Comparison of ENCODE assay signal across 8 mouse cellular contexts in the genomic region with DNA sequence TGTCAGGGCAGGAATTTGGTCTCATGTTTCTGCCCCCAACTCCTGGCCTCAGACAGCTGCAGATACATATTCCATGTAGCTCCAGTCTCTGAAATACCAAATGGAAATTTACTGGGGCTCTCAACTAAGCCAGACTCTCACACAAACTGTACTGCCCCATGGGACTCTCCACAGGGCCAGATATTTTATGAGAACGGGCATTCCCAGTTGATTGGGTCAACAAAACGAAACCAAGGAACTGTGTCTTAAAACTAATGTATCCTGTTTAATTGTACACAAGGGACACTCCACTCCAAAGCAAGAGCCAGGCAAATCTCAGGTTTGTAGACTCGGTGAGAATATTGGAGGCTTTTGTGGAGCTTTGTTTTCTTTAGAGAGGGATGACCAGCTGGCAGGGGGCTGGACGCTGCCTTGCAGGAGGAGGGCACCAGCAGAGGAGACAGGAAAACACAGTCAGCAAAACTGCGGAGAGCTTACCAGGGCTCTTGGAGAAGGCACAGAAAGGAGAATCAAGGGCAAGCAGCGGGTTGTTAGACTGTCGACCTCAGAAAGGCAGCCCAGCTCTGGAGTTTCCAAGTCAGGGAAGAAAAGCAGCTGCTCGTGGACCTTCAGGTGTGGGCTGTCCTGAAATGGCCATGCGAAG. TPM values are rescaled to one million over a fixed set of nuclear protein-coding genes. Genes with fewer than 3 reads are reported as not detected.
DNase-seq lines count a peak whose midpoint lies in the region; ATAC-seq and TF ChIP-seq lines count a peak whose summit lies in the region.

No protein-coding gene starts in this region.

- H3K4me3 ChIP-seq in forebrain, embryonic 12.5 days (replicated peaks), result no peak overlapping the region
- H3K4me3 ChIP-seq in forebrain, embryonic 13.5 days, result no peak overlapping the region
- H3K4me3 ChIP-seq in heart, embryonic 15.5 days, result peak overlapping the region; percentile 13; the same call in 1 of the 2 replicates
- peak overlapping the region; percentile 0; the same call in 1 of the 2 replicates for H3K4me3 ChIP-seq in macrophage (ENCODE audit: inconsistent target)
- peak overlapping the region; percentile 15; the same call in 1 of the 2 replicates for H3K4me3 ChIP-seq in stomach, postnatal 0 days (ENCODE audit: low read depth, low read length)

- no peaks in the 10 kb centered on the region for H3K27me3 ChIP-seq in forebrain, embryonic 12.5 days
- no peaks in the 10 kb centered on the region for H3K27me3 ChIP-seq in forebrain, embryonic 13.5 days
- no peaks in the 10 kb centered on the region for H3K27me3 ChIP-seq in heart, embryonic 15.5 days
- no peaks in the 10 kb centered on the region for H3K27me3 ChIP-seq in stomach, postnatal 0 days (ENCODE audit: control insufficient read depth, insufficient read depth, low read length)

- no peaks in the 10 kb centered on the region for H3K79me2 ChIP-seq in macrophage (ENCODE audit: inconsistent target)

- WGBS in forebrain, embryonic 12.5 days, result 44% methylated on average over 9 of the region's 9 CpGs
- WGBS in forebrain, embryonic 13.5 days, result 45% methylated on average over 9 of the region's 9 CpGs
- 26% methylated on average over 9 of the region's 9 CpGs for WGBS in heart, embryonic 15.5 days
- 10% methylated on average over 9 of the region's 9 CpGs for WGBS in macrophage (ENCODE audit: missing documents)
- 20% methylated on average over 9 of the region's 9 CpGs for WGBS in stomach, postnatal 0 days

- TF ChIP-seq CTCF in stomach, postnatal 0 days (IDR thresholded peaks at IDR 0.05; ENCODE audit: low read depth), result no peak

- no peak overlapping the region for H3K9ac ChIP-seq in forebrain, embryonic 12.5 days
- no peak overlapping the region for H3K9ac ChIP-seq in forebrain, embryonic 13.5 days
- H3K9ac ChIP-seq in heart, embryonic 15.5 days, result 0 out of 2 replicates have a peak overlapping the region, but pooled peaks have one; percentile 32
- H3K9ac ChIP-seq in stomach, postnatal 0 days (ENCODE audit: low read length), result peak overlapping the region; percentile 53

- peak; percentile 63 for DNase-seq in embryo, embryonic 11 days
- DNase-seq in kidney, postnatal 10 days, result peak; percentile 76
- no peak for DNase-seq in stomach, postnatal 0 days (ENCODE audit: low spot score)
- no peak for DNase-seq in right cerebral cortex, postnatal 4 days

- H3K4me2 ChIP-seq in forebrain, embryonic 12.5 days, result no peak overlapping the region
- no peak overlapping the region for H3K4me2 ChIP-seq in forebrain, embryonic 13.5 days
- H3K4me2 ChIP-seq in heart, embryonic 15.5 days, result peak overlapping the region; percentile 56
- H3K4me2 ChIP-seq in stomach, postnatal 0 days (replicated peaks; ENCODE audit: low read depth), result peak overlapping the region; percentile 53

- no peak for TF ChIP-seq EP300 in stomach, postnatal 0 days (optimal IDR thresholded peaks at IDR 0.05)

- peak overlapping the region; percentile 9; the same call in 1 of the 2 replicates for H3K27ac ChIP-seq in forebrain, embryonic 12.5 days
- no peak overlapping the region for H3K27ac ChIP-seq in forebrain, embryonic 13.5 days
- H3K27ac ChIP-seq in heart, embryonic 15.5 days, result peak overlapping the region; percentile 84
- peak overlapping the region; percentile 54 for H3K27ac ChIP-seq in macrophage
- H3K27ac ChIP-seq in stomach, postnatal 0 days (replicated peaks), result peak overlapping the region; percentile 85

- H3K36me3 ChIP-seq in forebrain, embryonic 12.5 days (replicated peaks), result no peaks in the 10 kb centered on the region
- no peaks in the 10 kb centered on the region for H3K36me3 ChIP-seq in forebrain, embryonic 13.5 days (ENCODE audit: poor library complexity, severe bottlenecking)
- no peaks in the 10 kb centered on the region for H3K36me3 ChIP-seq in heart, embryonic 15.5 days
- H3K36me3 ChIP-seq in macrophage (ENCODE audit: inconsistent target), result no peaks in the 10 kb centered on the region
- no peaks in the 10 kb centered on the region for H3K36me3 ChIP-seq in stomach, postnatal 0 days (ENCODE audit: control insufficient read depth, insufficient read depth, low read length)

- ATAC-seq in forebrain, embryonic 12.5 days (ENCODE audit: low FRiP score), result no peak
- ATAC-seq in forebrain, embryonic 13.5 days, result no peak
- ATAC-seq in heart, embryonic 15.5 days (replicated peaks; ENCODE audit: insufficient number of reproducible peaks, insufficient read depth, low FRiP score, low read depth), result no peak
- no peak; the same call in 1 of the 2 replicates for ATAC-seq in stomach, postnatal 0 days (ENCODE audit: low FRiP score, low TSS enrichment)

- 0 out of 2 replicates have a peak, but pooled peaks cover 4% of the 10 kb centered on the region for H3K4me1 ChIP-seq in forebrain, embryonic 12.5 days
- H3K4me1 ChIP-seq in forebrain, embryonic 13.5 days, result peaks cover 5% of the 10 kb centered on the region; the same call in 1 of the 2 replicates
- H3K4me1 ChIP-seq in heart, embryonic 15.5 days (replicated peaks), result peaks cover 66% of the 10 kb centered on the region
- H3K4me1 ChIP-seq in stomach, postnatal 0 days (replicated peaks; ENCODE audit: control insufficient read depth, insufficient read depth), result no peaks in the 10 kb centered on the region

- no peaks in the 10 kb centered on the region for H3K9me3 ChIP-seq in forebrain, embryonic 12.5 days
- no peaks in the 10 kb centered on the region for H3K9me3 ChIP-seq in forebrain, embryonic 13.5 days (replicated peaks)
- no peaks in the 10 kb centered on the region for H3K9me3 ChIP-seq in heart, embryonic 15.5 days (replicated peaks)
- no peaks in the 10 kb centered on the region for H3K9me3 ChIP-seq in stomach, postnatal 0 days (ENCODE audit: control insufficient read depth, low read length)

RNA-seq across cellular contexts. Expression of a gene that starts 42.1 kb away (rescaled TPM):
- polyA plus RNA-seq in forebrain, embryonic 12.5 days (2016; fragmentation: Nextera tagmentation; extraction: Ambion mirVana), result 30.4 and 30.6 TPM in 2 replicates
- polyA plus RNA-seq in forebrain, embryonic 13.5 days (2015; fragmentation: Nextera tagmentation; extraction: Ambion mirVana), result 32.0 and 34.1 TPM in 2 replicates
- polyA plus RNA-seq in heart, embryonic 15.5 days (2015; fragmentation: Nextera tagmentation; extraction: Ambion mirVana), result 15.1 and 17.3 TPM in 2 replicates
- total RNA-seq in macrophage (2018; cell fraction: chromatin; rRNA removed), result 10 to 100 TPM in 18 of 26 experiments, 1 to 10 TPM in 8; 3.5 to 42.6 (median 15.7) TPM
- total RNA-seq in macrophage (2018; cell fraction: cytosol; rRNA removed), result 10 to 100 TPM in 8 of 26 experiments, 1 to 10 TPM in 18; 3.0 to 14.3 (median 9.1) TPM
- 10 to 100 TPM in 14 of 26 experiments, 1 to 10 TPM in 12; 2.6 to 39.4 (median 12.5) TPM for total RNA-seq in macrophage (2018; cell fraction: nucleus; rRNA removed)
- polyA plus RNA-seq in macrophage (2018), result 8.0 to 12.3 TPM (median 8.9 TPM) in 3 replicates
- 15.0 and 16.4 TPM in 2 replicates for polyA plus RNA-seq in stomach, postnatal 0 days (2015; fragmentation: Nextera tagmentation; extraction: Ambion mirVana)

RNA-seq across cellular contexts. Expression of a gene that starts 45.8 kb away (rescaled TPM):
- polyA plus RNA-seq in forebrain, embryonic 12.5 days (2016; fragmentation: Nextera tagmentation; extraction: Ambion mirVana), result 497 and 562 TPM in 2 replicates
- 204 and 245 TPM in 2 replicates for polyA plus RNA-seq in forebrain, embryonic 13.5 days (2015; fragmentation: Nextera tagmentation; extraction: Ambion mirVana)
- polyA plus RNA-seq in heart, embryonic 15.5 days (2015; fragmentation: Nextera tagmentation; extraction: Ambion mirVana), result 313 and 337 TPM in 2 replicates
- 10 to 100 TPM; 15.1 to 57.1 (median 29.5) TPM for total RNA-seq in macrophage (2018; cell fraction: chromatin; rRNA removed)
- total RNA-seq in macrophage (2018; cell fraction: cytosol; rRNA removed), result 100 to 1,000 TPM; 159 to 254 (median 209) TPM
- 100 to 1,000 TPM in 6 of 26 experiments, 10 to 100 TPM in 20; 44.0 to 133 (median 80.2) TPM for total RNA-seq in macrophage (2018; cell fraction: nucleus; rRNA removed)
- polyA plus RNA-seq in macrophage (2018), result 129 to 213 TPM (median 209 TPM) in 3 replicates
- polyA plus RNA-seq in stomach, postnatal 0 days (2015; fragmentation: Nextera tagmentation; extraction: Ambion mirVana), result 331 and 337 TPM in 2 replicates

RNA-seq across cellular contexts. Expression of a gene that starts 53.9 kb away (rescaled TPM):
- not detected in 2 replicates for polyA plus RNA-seq in forebrain, embryonic 12.5 days (2016; fragmentation: Nextera tagmentation; extraction: Ambion mirVana)
- 0.35 and 0.43 TPM in 2 replicates for polyA plus RNA-seq in forebrain, embryonic 13.5 days (2015; fragmentation: Nextera tagmentation; extraction: Ambion mirVana)
- 1.1 TPM in 1 of 2 replicates, not detected in the other for polyA plus RNA-seq in heart, embryonic 15.5 days (2015; fragmentation: Nextera tagmentation; extraction: Ambion mirVana)
- total RNA-seq in macrophage (2018; cell fraction: chromatin; rRNA removed), result 1 to 10 TPM in 9 of 26 experiments, not detected in 17; 1.1 to 4.0 (median 2.0) TPM
- under 1 TPM in 2 of 26 experiments, not detected in 24; 0.20 to 0.31 TPM for total RNA-seq in macrophage (2018; cell fraction: cytosol; rRNA removed)
- total RNA-seq in macrophage (2018; cell fraction: nucleus; rRNA removed), result 1 to 10 TPM in 2 of 26 experiments, under 1 TPM in 1, not detected in 23; 0.78 to 2.1 (median 1.0) TPM
- polyA plus RNA-seq in macrophage (2018), result not detected in 3 replicates
- polyA plus RNA-seq in stomach, postnatal 0 days (2015; fragmentation: Nextera tagmentation; extraction: Ambion mirVana), result not detected in 2 replicates

Comparison
In these comparisons a context has a peak if more than half of its experiments do, and no peak if none do; other contexts are left out.
1. H3K4me2 ChIP-seq: peak in heart, embryonic 15.5 days (single experiment) and stomach, postnatal 0 days (single experiment); none in forebrain, embryonic 12.5 days (single experiment) and forebrain, embryonic 13.5 days (single experiment).
2. H3K4me3 ChIP-seq: peak in heart, embryonic 15.5 days (single experiment), macrophage (single experiment) and stomach, postnatal 0 days (single experiment); none in forebrain, embryonic 12.5 days (single experiment) and forebrain, embryonic 13.5 days (single experiment).
3. H3K9ac ChIP-seq: peak in heart, embryonic 15.5 days (single experiment) and stomach, postnatal 0 days (single experiment); none in forebrain, embryonic 12.5 days (single experiment) and forebrain, embryonic 13.5 days (single experiment).
4. DNase-seq: peak in embryo, embryonic 11 days (single experiment) and kidney, postnatal 10 days (single experiment); none in stomach, postnatal 0 days (single experiment) and right cerebral cortex, postnatal 4 days (single experiment).